In genomic region chr4:106562837-106563790, GRCm38 (mm10) we compare ENCODE assay signal across 8 mouse cellular contexts. TPM values are rescaled to one million over a fixed set of nuclear protein-coding genes. Genes with fewer than 3 reads are reported as not detected.
A peak's percentile ranks its signal among the peaks of the same experiment; 100 is the strongest.
DNase-seq lines count a peak whose midpoint lies in the region; ATAC-seq lines count a peak whose summit lies in the region.

No protein-coding gene starts in this region.

- H3K27me3 ChIP-seq in heart, embryonic 12.5 days (replicated peaks) = no peaks in the 10 kb centered on the region
- H3K27me3 ChIP-seq in forebrain, embryonic 15.5 days = no peaks in the 10 kb centered on the region

- peaks cover 42% of the 10 kb centered on the region for H3K36me3 ChIP-seq in heart, embryonic 12.5 days
- H3K36me3 ChIP-seq in forebrain, embryonic 15.5 days = peaks cover 26% of the 10 kb centered on the region; the same call in 1 of the 2 replicates

- intact Hi-C loops in heart, postnatal 14 days (cut with DNase I) = no loop called here

- H3K4me1 ChIP-seq in heart, embryonic 12.5 days (replicated peaks) = peaks cover 36% of the 10 kb centered on the region
- H3K4me1 ChIP-seq in forebrain, embryonic 15.5 days = peaks cover 42% of the 10 kb centered on the region

- DNase-seq in heart, postnatal 14 days = no peak
- peak; percentile 64 to 81 for DNase-seq in kidney, postnatal 25 days
- DNase-seq in urinary bladder, postnatal 25 days (ENCODE audit: low spot score) = no peak
- DNase-seq in right cerebral cortex, postnatal 25 days = no peak
- DNase-seq in thymus, postnatal 4 days = no peak

- H3K4me2 ChIP-seq in heart, embryonic 12.5 days = peak overlapping the region; percentile 93
- peak overlapping the region; percentile 87 for H3K4me2 ChIP-seq in forebrain, embryonic 15.5 days (replicated peaks)

- peak overlapping the region; percentile 81 for H3K4me3 ChIP-seq in heart, embryonic 12.5 days
- H3K4me3 ChIP-seq in forebrain, embryonic 15.5 days = peak overlapping the region; percentile 84

- peak overlapping the region; percentile 83 for H3K9ac ChIP-seq in heart, embryonic 12.5 days
- H3K9ac ChIP-seq in forebrain, embryonic 15.5 days (replicated peaks) = peak overlapping the region; percentile 76

- ATAC-seq in heart, embryonic 12.5 days (ENCODE audit: insufficient number of reproducible peaks, low FRiP score) = no peak
- ATAC-seq in forebrain, embryonic 15.5 days (replicated peaks) = no peak
- ATAC-seq in monocyte, adult 5-6 weeks (replicated peaks; ENCODE audit: insufficient number of reproducible peaks, low FRiP score, low TSS enrichment, poor library complexity, severe bottlenecking) = peak; percentile 28; the same call in 1 of the 2 replicates

- no peaks in the 10 kb centered on the region for H3K9me3 ChIP-seq in heart, embryonic 12.5 days (replicated peaks)
- H3K9me3 ChIP-seq in forebrain, embryonic 15.5 days = no peaks in the 10 kb centered on the region

- WGBS in heart, embryonic 12.5 days = 57% methylated on average over 9 of the region's 9 CpGs
- WGBS in forebrain, embryonic 15.5 days = 60% methylated on average over 9 of the region's 9 CpGs

- H3K27ac ChIP-seq in heart, embryonic 12.5 days (ENCODE audit: poor library complexity, severe bottlenecking) = no peak overlapping the region
- H3K27ac ChIP-seq in forebrain, embryonic 15.5 days (replicated peaks) = no peak overlapping the region

RNA-seq across cellular contexts. Expression of gene Dhcr24, which starts 2.3 kb away (rescaled TPM):
- polyA plus RNA-seq in heart, embryonic 12.5 days (2016; fragmentation: Nextera tagmentation; extraction: Ambion mirVana) = 3.9 and 4.7 TPM in 2 replicates
- 1 to 10 TPM; 2.5 to 3.8 TPM for total RNA-seq in heart, postnatal 14 days (2021)
- polyA plus RNA-seq in forebrain, embryonic 15.5 days (2015; fragmentation: Nextera tagmentation; extraction: Ambion mirVana) = 4.0 and 4.5 TPM in 2 replicates
- 2.5 to 7.5 TPM (median 3.2 TPM) in 3 replicates for total RNA-seq in monocyte, adult 5-6 weeks (2017)

RNA-seq across cellular contexts. Expression of gene Lexm, which starts 53.9 kb away (rescaled TPM):
- 0.50 and 1.5 TPM in 2 replicates for polyA plus RNA-seq in heart, embryonic 12.5 days (2016; fragmentation: Nextera tagmentation; extraction: Ambion mirVana)
- not detected for total RNA-seq in heart, postnatal 14 days (2021)
- not detected in 2 replicates for polyA plus RNA-seq in forebrain, embryonic 15.5 days (2015; fragmentation: Nextera tagmentation; extraction: Ambion mirVana)
- not detected in 3 replicates for total RNA-seq in monocyte, adult 5-6 weeks (2017)

RNA-seq across cellular contexts. Expression of gene Ttc22, which starts 59.1 kb away (rescaled TPM):
- polyA plus RNA-seq in heart, embryonic 12.5 days (2016; fragmentation: Nextera tagmentation; extraction: Ambion mirVana) = 0.57 and 0.91 TPM in 2 replicates
- under 1 TPM; 0.15 to 0.24 TPM for total RNA-seq in heart, postnatal 14 days (2021)
- 0.34 and 0.62 TPM in 2 replicates for polyA plus RNA-seq in forebrain, embryonic 15.5 days (2015; fragmentation: Nextera tagmentation; extraction: Ambion mirVana)
- not detected in 3 replicates for total RNA-seq in monocyte, adult 5-6 weeks (2017)

Comparison
In these comparisons a context has a peak if more than half of its experiments do, and no peak if none do; other contexts are left out.
1. DNase-seq: peak in kidney, postnatal 25 days (2 of 2); none in heart, postnatal 14 days (0 of 2), urinary bladder, postnatal 25 days (single experiment), right cerebral cortex, postnatal 25 days (single experiment) and thymus, postnatal 4 days (single experiment).